Mouse (Mus musculus) neural tube, embryonic 11.5 days (tissue): Measurements from ENCODE around the gene D930007J09Rik. TPM values are rescaled to one million over a fixed set of nuclear protein-coding genes. Genes with fewer than 3 reads are reported as not detected.
A peak's percentile ranks its signal among the peaks of the same experiment; 100 is the strongest.

ENCODE experiments used
- ATAC-seq: fragments of 200-750 bp; cut with Nextera tagmentation; 2 replicates; pipeline ENCODE4 v1.8.0; 2017; ENCODE audit warnings: moderate number of reproducible peaks, mild to moderate bottlenecking, moderate TSS enrichment, moderate library complexity; ENCODE audit not compliant: insufficient read depth, low FRiP score, low TSS enrichment
- DNase-seq: peaks from one replicate; pipeline ENCODE4 v3.0.0-alpha.2; 2015; ENCODE audit warnings: low spot score
- H3K27ac ChIP-seq: fragments of 300-500 bp; sonication (generic); 2 replicates; pipeline ENCODE4 v1.5.1; 2014; ENCODE audit warnings: low read depth, mild to moderate bottlenecking, low read length
- H3K27me3 ChIP-seq: fragments of 300-500 bp; sonication (generic); 2 replicates; pipeline ENCODE4 v1.6.1; 2014; ENCODE audit warnings: mild to moderate bottlenecking, low read length, mixed read lengths; ENCODE audit not compliant: control insufficient read depth, insufficient read depth
- H3K36me3 ChIP-seq: fragments of 300-500 bp; sonication (generic); 2 replicates; pipeline ENCODE4 v1.6.1; 2014; ENCODE audit warnings: mild to moderate bottlenecking, low read length, moderate library complexity, mixed read lengths; ENCODE audit not compliant: control insufficient read depth, insufficient read depth
- H3K4me1 ChIP-seq: fragments of 300-500 bp; sonication (generic); 2 replicates; pipeline ENCODE4 v1.6.1; 2014; ENCODE audit warnings: low read length, mixed read lengths; ENCODE audit not compliant: control insufficient read depth, insufficient read depth
- H3K4me2 ChIP-seq: fragments of 300-500 bp; sonication (generic); 2 replicates; pipeline ENCODE4 v1.6.1; 2014; ENCODE audit warnings: low read depth, mild to moderate bottlenecking, moderate library complexity
- H3K4me3 ChIP-seq: fragments of 300-500 bp; sonication (generic); 2 replicates; pipeline ENCODE4 v1.5.1; 2014; ENCODE audit warnings: low read depth, low read length
- H3K9ac ChIP-seq: fragments of 300-500 bp; sonication (generic); 2 replicates; pipeline ENCODE4 v1.6.1; 2014; ENCODE audit warnings: mild to moderate bottlenecking, low read length
- H3K9me3 ChIP-seq: fragments of 300-500 bp; sonication (generic); 2 replicates; pipeline ENCODE4 v1.6.1; 2016; ENCODE audit warnings: low read length; ENCODE audit not compliant: control insufficient read depth
- WGBS: fragments of 180-500 bp; shearing (Covaris S2); extraction: QIAGEN DNeasy Blood & Tissue Kit; methylation state at CpG from one replicate; pipeline ENCODE4 v1.1.7; 2014; 5-methylcytosine and 5-hydroxymethylcytosine counted together
- polyA plus RNA-seq: library from polyadenylated mRNA; unstranded; fragments of >200 nt; fragmentation: Nextera tagmentation; extraction: Ambion mirVana; gene quantifications from 2 replicates; pipeline ENCODE4 v1.2.1, GENCODE M21; 2014

The D930007J09Rik gene
- polyA plus RNA-seq, result not detected in 2 replicates

DNA sequence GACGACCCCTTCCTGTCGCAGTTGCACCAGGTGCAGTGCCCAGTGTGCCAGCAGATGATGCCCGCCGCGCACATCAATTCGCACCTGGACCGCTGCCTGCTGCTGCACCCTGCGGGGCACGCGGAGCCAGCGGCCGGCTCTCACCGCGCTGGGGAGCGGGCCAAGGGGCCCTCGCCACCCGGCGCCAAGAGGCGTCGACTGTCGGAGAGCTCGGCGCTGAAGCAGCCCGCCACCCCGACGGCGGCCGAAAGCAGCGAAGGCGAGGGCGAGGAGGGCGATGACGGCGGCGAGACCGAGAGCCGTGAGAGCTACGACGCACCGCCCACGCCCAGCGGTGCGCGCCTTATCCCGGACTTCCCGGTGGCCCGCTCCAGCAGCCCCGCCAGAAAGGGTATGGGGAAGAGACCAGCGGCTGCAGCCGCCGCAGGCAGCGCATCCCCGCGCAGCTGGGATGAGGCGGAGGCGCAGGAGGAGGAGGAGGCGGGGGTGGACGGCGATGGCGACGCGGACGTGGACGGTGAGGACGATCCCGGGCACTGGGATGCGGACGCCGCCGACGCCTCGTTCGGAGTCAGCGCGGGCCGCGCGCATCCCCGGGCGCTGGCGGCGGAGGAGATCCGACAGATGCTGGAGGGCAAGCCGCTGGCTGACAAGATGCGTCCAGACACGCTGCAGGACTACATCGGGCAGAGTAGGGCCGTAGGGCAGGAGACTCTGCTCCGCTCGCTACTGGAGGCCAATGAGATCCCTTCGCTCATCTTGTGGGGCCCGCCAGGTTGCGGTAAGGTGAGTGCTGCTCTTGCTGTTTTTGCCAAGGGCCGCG is at the start of gene D930007J09Rik:
D930007J09Rik (minus strand) TSS at position 591 of the 823 bp plus-strand sequence.
- Histone ChIP-seq H3K27ac (peak within 1 kb of the TSS; percentile 36), H3K9ac (peak within 1 kb of the TSS; percentile 79), H3K4me2 (peak within 1 kb of the TSS; percentile 80), H3K36me3 (peaks cover 2% of the 10 kb centered on the region; the same call in 1 of the 2 replicates), H3K4me1 (no peaks in the 10 kb centered on the region), H3K27me3 (no peaks in the 10 kb centered on the region), H3K4me3 (peak within 1 kb of the TSS; percentile 77), H3K9me3 (no peaks in the 10 kb centered on the region)
- under 1% methylated on average over 93 of the region's 95 CpGs for WGBS
- DNase-seq (peak; percentile 73), ATAC-seq (peak; percentile 58)

DNA sequence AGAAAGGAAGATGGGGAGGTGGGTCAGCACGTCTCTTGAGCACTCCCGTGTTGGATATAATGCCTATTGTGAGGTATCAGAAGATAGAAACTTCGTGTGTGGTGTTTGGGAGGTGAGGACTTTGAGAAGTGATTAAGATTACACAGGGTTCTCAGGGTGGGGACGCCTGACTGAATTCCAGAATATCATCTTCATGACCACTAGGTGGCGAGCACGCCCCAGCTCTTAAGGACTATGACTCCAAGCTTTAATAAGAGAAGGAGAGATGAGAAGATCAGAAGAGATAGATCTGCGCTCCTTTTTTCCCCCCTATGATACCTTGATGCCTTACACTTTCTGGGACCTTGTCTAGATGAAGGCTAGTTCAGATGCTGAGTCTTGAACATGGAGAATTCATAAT is 49.3 kb upstream of the D930007J09Rik start:
- H3K9me3 ChIP-seq, result no peaks in the 10 kb centered on the region
- ATAC-seq (peak; percentile 75; the same call in 1 of the 2 replicates), DNase-seq (peak; percentile 55)
- no peak overlapping the region for H3K4me3 ChIP-seq
- H3K27ac ChIP-seq, result no peak overlapping the region
- no peaks in the 10 kb centered on the region for H3K36me3 ChIP-seq
- H3K27me3 ChIP-seq, result no peaks in the 10 kb centered on the region
- H3K9ac ChIP-seq, result no peak overlapping the region
- H3K4me2 ChIP-seq, result no peak overlapping the region
- 13% methylated on average over 7 of the region's 7 CpGs for WGBS
- H3K4me1 ChIP-seq, result no peaks in the 10 kb centered on the region

DNA sequence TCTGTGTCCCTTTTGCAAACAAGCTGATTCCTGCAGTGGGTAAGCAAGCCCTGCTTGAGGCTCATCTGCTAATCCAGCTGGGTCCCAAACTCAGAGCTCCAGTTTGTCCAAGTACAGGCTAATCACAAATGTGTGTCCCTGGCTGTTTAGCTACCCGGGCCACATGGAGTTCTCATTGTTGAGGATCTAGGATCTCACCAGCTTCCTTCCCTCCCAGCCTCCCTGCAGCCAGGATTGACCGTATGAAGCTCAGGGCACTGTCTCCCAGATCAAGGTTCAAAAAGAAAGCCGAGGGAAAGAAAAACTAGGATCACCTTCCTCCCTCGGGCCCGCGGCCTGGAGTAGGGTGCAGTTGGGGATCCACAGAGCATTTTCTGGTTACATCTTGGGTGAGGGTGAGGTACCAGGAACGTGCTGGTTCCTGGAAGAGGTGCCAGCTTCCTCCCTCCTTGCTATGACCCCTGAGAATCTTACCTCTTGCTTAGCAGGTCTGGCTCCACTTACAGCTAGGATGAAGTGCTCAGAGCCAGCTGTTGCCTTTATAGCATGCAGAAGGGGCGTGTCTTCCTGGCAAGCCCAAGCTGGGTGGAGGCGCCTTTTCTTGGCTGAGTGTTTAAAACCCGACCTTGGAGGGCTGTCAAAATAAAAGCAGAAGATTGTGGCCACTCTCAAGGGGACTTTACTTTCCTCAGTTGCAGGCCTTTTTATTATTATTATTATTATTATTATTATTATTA is 48.2 kb upstream of the D930007J09Rik start, which contains the start of gene Serpinb1a:
Serpinb1a (minus strand) TSS at position 518 of the 737 bp plus-strand sequence.
- ATAC-seq (no peak), DNase-seq (no peak)
- H3K4me2 ChIP-seq, result no peak within 1 kb of the TSS
- no peaks in the 10 kb centered on the region for H3K4me1 ChIP-seq
- H3K27ac ChIP-seq, result no peak within 1 kb of the TSS
- no peak within 1 kb of the TSS for H3K9ac ChIP-seq
- WGBS, result 60% methylated on average over 10 of the region's 10 CpGs
- no peak within 1 kb of the TSS for H3K4me3 ChIP-seq
- no peaks in the 10 kb centered on the region for H3K27me3 ChIP-seq
- no peaks in the 10 kb centered on the region for H3K9me3 ChIP-seq
- H3K36me3 ChIP-seq, result no peaks in the 10 kb centered on the region

DNA sequence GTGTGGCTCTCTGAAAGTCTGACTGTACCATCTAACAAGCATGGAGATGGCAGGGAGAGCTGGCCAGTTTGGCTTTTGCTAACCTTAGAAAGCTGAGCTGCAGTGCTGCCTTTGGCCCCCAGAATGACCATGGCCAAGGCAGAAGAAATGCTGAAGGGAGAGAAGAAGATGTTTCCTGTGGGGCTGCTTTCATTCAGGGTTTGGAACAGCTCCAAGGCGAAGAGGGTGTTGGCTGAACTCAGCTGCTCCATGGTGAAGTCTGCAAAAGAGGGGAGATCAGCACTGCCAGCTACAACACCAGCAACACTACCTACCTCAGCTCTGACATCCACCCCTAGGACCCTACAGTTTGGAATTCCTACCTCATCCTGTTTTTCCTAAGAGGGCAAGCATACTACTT is 47.5 kb upstream of the D930007J09Rik start:
- no peaks in the 10 kb centered on the region for H3K4me1 ChIP-seq
- no peak overlapping the region for H3K9ac ChIP-seq
- H3K9me3 ChIP-seq, result no peaks in the 10 kb centered on the region
- H3K4me2 ChIP-seq, result no peak overlapping the region
- H3K27me3 ChIP-seq, result no peaks in the 10 kb centered on the region
- DNase-seq (no peak), ATAC-seq (no peak)
- H3K27ac ChIP-seq, result no peak overlapping the region
- no peaks in the 10 kb centered on the region for H3K36me3 ChIP-seq
- no peak overlapping the region for H3K4me3 ChIP-seq
- WGBS, result 87% methylated on average over 1 of the region's 1 CpGs

DNA sequence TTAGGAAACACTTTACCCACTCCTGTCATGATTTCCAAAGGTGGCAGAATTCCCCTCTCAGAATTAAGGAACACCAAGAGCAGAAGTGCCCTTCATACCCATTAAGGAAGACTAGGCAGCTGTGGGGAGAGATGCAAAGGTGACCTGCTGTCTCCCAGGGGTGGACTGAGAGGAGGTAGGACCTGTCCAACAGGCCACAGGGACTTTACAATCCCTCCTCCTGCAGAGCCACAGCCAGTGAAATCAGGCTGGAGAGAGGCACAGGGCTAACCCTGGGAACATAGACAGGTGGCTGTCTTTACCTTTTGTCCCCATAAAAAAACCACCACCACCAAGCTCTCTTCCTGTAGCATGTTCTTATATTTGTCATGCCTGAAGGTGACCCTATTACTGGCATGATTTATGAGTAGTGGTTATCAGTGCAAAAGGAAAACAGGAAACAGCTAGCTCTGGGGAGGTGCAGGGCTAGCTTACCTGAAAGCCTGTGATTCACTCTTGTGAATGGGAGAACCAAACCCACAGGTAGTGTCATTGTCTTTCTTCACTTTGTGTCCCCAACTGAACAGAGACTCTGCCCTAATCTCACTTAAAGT is 47.0 kb upstream of the D930007J09Rik start:
- Histone ChIP-seq H3K27me3 (no peaks in the 10 kb centered on the region), H3K9me3 (no peaks in the 10 kb centered on the region), H3K4me2 (no peak overlapping the region), H3K4me1 (no peaks in the 10 kb centered on the region), H3K9ac (no peak overlapping the region), H3K4me3 (no peak overlapping the region), H3K36me3 (no peaks in the 10 kb centered on the region), H3K27ac (no peak overlapping the region)
- ATAC-seq (no peak), DNase-seq (no peak)

DNA sequence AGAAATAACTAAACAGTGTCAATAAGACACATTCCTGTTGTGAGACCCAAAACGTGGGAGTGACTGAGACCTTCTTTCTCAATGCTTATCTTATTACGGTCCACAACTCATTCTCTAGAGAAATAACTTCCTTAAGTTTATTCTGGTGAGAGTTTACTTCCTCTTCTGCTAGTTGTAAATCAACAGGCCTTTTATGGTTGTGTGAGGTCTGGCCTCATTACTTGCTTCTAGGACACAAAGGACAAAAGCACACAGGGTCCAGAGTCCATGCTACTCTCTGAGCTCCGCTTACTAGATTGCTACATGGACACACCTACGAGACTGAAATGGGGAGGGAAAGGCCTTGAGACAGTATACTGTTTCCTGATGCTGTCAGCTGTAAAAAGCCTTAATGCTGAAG is 46.4 kb upstream of the D930007J09Rik start:
- Histone ChIP-seq H3K27ac (no peak overlapping the region), H3K9ac (no peak overlapping the region), H3K9me3 (no peaks in the 10 kb centered on the region), H3K4me3 (no peak overlapping the region), H3K27me3 (no peaks in the 10 kb centered on the region), H3K4me2 (no peak overlapping the region), H3K4me1 (no peaks in the 10 kb centered on the region), H3K36me3 (no peaks in the 10 kb centered on the region)
- no peak for ATAC-seq
- 52% methylated on average over 4 of the region's 4 CpGs for WGBS
- no peak for DNase-seq

- DNase-seq (no peak), ATAC-seq (no peak)
- Histone ChIP-seq H3K4me1 (no peaks in the 10 kb centered on the region), H3K36me3 (no peaks in the 10 kb centered on the region), H3K27ac (no peak overlapping the region), H3K4me2 (no peak overlapping the region), H3K27me3 (no peaks in the 10 kb centered on the region), H3K9me3 (no peaks in the 10 kb centered on the region), H3K4me3 (no peak overlapping the region), H3K9ac (no peak overlapping the region)
These were observed 43.6 kb upstream of the D930007J09Rik start for GRCm38 (mm10) chr13:32846221-32846620.

DNA sequence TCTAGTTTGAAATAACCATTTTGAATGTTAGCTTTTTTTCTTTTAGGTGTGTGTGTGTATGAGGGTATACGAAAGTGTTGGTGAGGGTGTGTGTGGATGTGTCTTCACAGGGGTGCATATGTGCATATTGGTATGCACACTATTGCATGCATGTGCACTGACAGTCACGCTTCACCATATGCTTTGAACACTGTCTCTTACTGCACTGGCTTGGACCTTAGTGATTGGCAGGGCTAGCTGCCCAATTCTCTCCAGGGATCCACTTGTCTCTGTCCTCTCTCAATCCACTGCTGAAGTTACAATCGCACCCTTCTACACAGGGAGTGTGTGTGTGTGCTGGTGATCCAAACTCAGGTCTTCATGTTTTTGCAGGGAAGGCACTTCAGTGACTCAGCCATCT is 38.7 kb upstream of the D930007J09Rik start:
- H3K27ac ChIP-seq, result no peak overlapping the region
- no peak overlapping the region for H3K4me3 ChIP-seq
- no peak overlapping the region for H3K4me2 ChIP-seq
- H3K9me3 ChIP-seq, result no peaks in the 10 kb centered on the region
- H3K9ac ChIP-seq, result no peak overlapping the region
- H3K4me1 ChIP-seq, result no peaks in the 10 kb centered on the region
- no peaks in the 10 kb centered on the region for H3K36me3 ChIP-seq
- whole genome bisulfite sequencing, result 87% methylated on average over 3 of the region's 3 CpGs
- no peak for ATAC-seq
- H3K27me3 ChIP-seq, result no peaks in the 10 kb centered on the region
- no peak for DNase-seq
